Mouse (Mus musculus): ENCODE data around the gene Sap18b. TPM values are rescaled to one million over a fixed set of nuclear protein-coding genes. Genes with fewer than 3 reads are reported as not detected.
"Not testable (repeated sequence)": the region's sequence is repeated elsewhere in the genome, so short reads cannot be mapped to it uniquely, and the experiment has no call there.

Sap18b gene
- polyA plus RNA-seq, 1 experiment from 2014 or later, result 284 TPM

DNA sequence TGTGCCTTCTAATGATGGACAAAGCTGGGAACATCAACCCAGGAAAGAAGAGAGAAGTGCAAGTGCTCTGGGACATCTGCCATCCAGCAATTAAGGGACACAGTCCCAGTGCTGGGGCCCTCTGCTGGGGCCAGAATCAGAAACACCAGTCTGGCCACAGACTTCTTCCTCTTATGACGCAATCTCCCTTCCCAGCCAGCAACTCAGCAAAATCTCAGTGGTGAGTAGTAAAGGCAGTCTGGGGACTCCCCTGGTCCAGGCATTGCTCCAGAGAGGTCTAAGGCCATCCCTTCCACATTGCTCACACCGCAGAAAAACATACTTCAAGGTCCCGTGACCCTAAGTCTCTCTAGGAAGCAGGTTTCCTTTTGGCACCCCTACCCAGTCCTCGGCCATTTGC is 27.1 kb downstream of the Sap18b start:
- peak overlapping the region; percentile 75 for H3K4me3 ChIP-seq
- 72% methylated on average over 4 of the region's 4 CpGs for WGBS
- peak overlapping the region; percentile 84 for H3K4me2 ChIP-seq
- H3K36me3 ChIP-seq, result peaks cover 11% of the 10 kb centered on the region
- peaks cover 13% of the 10 kb centered on the region for H3K4me1 ChIP-seq (replicated peaks)
- H3K27me3 ChIP-seq, result no peaks in the 10 kb centered on the region
- H3K9ac ChIP-seq, result peak overlapping the region; percentile 81
- no peak overlapping the region for H3K27ac ChIP-seq (replicated peaks)
- H3K9me3 ChIP-seq, result no peaks in the 10 kb centered on the region
- no peak for ATAC-seq (ENCODE audit: low read depth)

DNA sequence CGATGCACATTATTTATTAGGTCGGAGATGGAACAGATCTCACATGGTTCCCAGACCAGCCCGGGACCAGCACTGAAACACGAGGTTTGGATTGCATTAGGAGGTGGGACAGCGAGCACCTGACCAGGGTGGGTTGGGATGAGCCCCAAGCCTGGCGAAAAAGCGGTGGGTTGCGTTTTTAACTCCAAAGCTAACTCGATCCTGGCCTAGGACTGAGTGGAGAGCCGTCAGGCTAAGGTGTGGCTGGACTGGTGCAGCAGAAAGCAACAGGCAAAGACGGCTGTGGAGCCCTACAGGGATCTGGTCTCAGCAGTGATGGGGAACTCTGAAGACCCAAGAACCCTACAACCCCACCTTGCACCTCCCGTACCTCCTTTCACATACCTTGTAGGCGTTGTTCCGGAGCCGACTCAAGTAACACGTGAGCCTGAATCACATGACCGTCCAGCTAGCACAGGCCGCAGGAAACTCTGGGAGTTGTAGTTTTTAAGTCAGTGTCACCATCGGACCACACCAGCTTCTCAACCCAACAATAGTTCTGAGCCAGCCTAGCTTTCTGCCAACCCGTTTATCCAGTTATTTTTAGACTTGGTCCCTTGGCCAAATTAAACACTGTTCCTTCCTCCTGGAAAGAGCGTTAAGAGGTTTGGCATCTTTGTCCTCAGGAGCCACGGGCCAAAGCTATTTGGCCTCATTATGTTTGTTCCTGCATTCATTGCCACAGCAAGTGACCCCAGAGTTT is 28.1 kb downstream of the Sap18b start, which contains the start of gene Slc38a7:
TSS of gene Slc38a7 (minus strand) at position 438 of the 742 bp plus-strand sequence.
- peak within 1 kb of the TSS; percentile 75 for H3K4me3 ChIP-seq
- no peaks in the 10 kb centered on the region for H3K27me3 ChIP-seq
- peak within 1 kb of the TSS; percentile 84 for H3K4me2 ChIP-seq
- WGBS, result 23% methylated on average over 22 of the region's 22 CpGs
- peak; percentile 94 for ATAC-seq (ENCODE audit: low read depth)
- peak within 1 kb of the TSS; percentile 81 for H3K9ac ChIP-seq
- peaks cover 3% of the 10 kb centered on the region for H3K36me3 ChIP-seq
- H3K27ac ChIP-seq (replicated peaks), result no peak within 1 kb of the TSS
- H3K4me1 ChIP-seq (replicated peaks), result peaks cover 13% of the 10 kb centered on the region
- H3K9me3 ChIP-seq, result no peaks in the 10 kb centered on the region

DNA sequence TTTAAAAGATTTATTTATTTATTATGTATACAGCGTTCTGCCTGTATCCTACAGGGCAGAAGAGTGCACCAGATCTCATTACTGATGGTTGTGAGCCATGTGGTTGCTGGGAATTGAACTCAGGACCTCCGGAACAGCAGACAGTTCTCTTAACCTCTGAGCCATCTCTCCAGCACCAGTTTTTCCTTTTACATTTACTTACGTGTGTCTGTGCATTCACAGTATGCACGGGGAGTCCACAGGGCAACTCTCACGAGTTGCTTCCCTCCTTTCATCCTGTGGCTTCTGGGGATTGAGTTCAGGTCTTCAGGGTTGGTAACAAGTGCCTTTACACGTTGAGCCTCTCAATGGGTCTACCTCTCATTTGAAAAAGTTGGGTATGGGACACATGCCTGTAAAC is 29.0 kb downstream of the Sap18b start:
- H3K27me3 ChIP-seq, result no peaks in the 10 kb centered on the region
- no peak overlapping the region for H3K4me2 ChIP-seq
- no peak overlapping the region for H3K4me3 ChIP-seq
- H3K9me3 ChIP-seq, result no peaks in the 10 kb centered on the region
- H3K27ac ChIP-seq (replicated peaks), result no peak overlapping the region
- no peak overlapping the region for H3K9ac ChIP-seq
- no peaks in the 10 kb centered on the region for H3K36me3 ChIP-seq
- ATAC-seq (ENCODE audit: low read depth), result no peak
- 90% methylated on average over 6 of the region's 6 CpGs for WGBS
- peaks cover 13% of the 10 kb centered on the region for H3K4me1 ChIP-seq (replicated peaks)

DNA sequence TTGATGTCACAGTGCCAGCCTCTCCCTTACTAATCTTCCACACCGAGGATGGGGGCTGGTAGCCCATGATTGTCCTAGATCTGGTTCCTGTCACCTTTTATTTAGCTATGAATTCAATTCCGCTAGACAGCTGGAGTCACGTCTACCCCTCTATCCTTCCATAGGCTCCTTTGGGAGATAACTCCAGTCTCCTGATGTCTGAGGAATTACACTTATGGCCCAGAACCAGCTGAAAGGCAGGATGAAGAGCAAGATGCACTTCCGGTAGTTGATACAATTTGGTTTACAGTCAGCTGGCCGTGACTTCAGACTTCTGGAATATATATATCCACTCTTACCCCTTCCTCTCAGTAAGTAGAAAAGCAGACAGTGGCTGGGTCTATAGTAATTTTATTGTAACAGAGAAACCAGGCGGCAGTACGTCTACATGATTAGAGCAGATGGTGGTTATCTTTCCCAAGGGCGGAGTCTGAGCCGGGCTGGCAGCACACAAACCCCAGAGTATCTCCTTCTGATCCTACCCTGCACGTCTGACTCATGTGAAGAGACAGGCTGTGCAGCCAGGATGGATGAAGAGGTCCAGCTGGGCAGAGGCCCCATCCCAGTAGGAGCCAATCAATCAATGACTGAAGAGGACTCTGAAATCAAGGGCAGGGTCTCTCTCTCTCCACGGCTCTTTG is 38.8 kb downstream of the Sap18b start:
- H3K36me3 ChIP-seq, result peaks cover 59% of the 10 kb centered on the region
- H3K4me1 ChIP-seq (replicated peaks); H3K4me3 ChIP-seq; H3K9me3 ChIP-seq; H3K9ac ChIP-seq; H3K4me2 ChIP-seq; H3K27me3 ChIP-seq: not testable (repeated sequence)
- H3K27ac ChIP-seq (replicated peaks), result 0 out of 2 replicates have a peak overlapping the region, but pooled peaks have one; percentile 23
- WGBS, result 70% methylated on average over 11 of the region's 11 CpGs
- peak; percentile 61; the same call in 1 of the 2 replicates for ATAC-seq (ENCODE audit: low read depth)

DNA sequence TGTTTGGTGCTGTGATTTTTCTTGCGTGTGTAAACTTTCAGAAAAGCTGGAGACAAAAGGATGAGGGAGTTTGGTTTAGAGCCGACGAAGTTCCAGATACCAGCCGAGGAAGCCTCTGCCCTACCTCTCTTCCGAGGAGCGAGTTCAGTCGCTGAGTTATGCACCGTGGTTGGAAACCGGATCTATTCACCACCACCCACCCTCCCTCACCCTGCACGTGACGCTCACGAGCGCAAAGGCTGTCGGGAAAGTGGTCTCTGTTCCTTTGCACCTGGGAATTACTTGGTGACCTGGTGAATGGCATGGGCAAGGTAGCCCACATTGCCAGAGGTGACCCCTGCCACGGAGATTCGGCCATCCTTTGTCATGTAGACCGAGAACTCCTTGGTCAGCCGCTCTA is 39.7 kb downstream of the Sap18b start:
- H3K36me3 ChIP-seq, result peaks cover 68% of the 10 kb centered on the region
- not testable (repeated sequence) for H3K4me1 ChIP-seq (replicated peaks); H3K9me3 ChIP-seq; ATAC-seq (ENCODE audit: low read depth); H3K4me3 ChIP-seq; H3K27ac ChIP-seq (replicated peaks); H3K27me3 ChIP-seq; H3K4me2 ChIP-seq; H3K9ac ChIP-seq
- 96% methylated on average over 18 of the region's 18 CpGs for WGBS

DNA sequence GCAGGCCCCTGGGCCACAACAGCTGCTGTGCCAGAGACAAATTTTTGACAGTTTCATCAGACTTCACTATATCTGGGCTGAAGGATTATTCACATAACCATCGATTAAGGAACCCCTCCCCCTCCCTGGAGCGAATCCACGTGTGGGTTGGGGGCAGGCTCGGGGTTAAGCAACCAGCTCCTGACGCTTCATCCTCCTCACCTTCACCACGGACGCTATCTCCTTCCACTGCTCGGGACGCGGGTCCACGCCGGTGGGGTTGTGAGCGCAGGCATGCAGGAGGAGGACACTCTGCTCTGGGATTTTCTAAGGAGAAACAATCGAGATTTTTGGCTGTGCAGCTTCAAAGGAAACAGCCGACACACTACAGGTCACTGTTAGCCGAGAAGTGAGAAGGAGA is 46.5 kb downstream of the Sap18b start:
- no peaks in the 10 kb centered on the region for H3K4me1 ChIP-seq (replicated peaks)
- H3K27ac ChIP-seq (replicated peaks), result no peak overlapping the region
- H3K27me3 ChIP-seq, result no peaks in the 10 kb centered on the region
- H3K9ac ChIP-seq, result no peak overlapping the region
- no peak overlapping the region for H3K4me2 ChIP-seq
- H3K36me3 ChIP-seq, result peaks cover 99% of the 10 kb centered on the region
- no peaks in the 10 kb centered on the region for H3K9me3 ChIP-seq
- 93% methylated on average over 16 of the region's 16 CpGs for WGBS
- H3K4me3 ChIP-seq, result no peak overlapping the region
- no peak for ATAC-seq (ENCODE audit: low read depth)

DNA sequence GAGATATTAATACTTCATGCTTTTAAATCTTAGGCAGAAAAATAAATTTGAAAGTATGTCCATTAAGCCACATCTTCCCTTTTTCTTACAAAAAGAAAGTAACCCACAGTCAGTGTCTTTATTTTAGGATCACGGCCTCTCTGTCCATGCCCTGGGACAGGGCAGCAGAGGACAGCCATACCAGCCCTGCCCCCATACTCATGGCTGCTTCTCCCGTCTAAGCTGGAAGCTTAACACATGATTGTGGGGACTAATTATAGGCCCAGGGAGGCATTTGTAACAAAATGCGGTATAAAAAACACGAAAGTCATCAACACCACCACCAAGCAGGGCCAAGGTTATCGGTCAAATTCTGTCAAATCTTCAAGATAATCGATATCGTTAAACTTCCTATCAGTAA is 50.1 kb downstream of the Sap18b start:
- Histone ChIP-seq H3K9ac (no peak overlapping the region), H3K36me3 (peaks cover 73% of the 10 kb centered on the region), H3K27ac (replicated peaks) (no peak overlapping the region), H3K4me3 (no peak overlapping the region), H3K4me1 (replicated peaks) (peaks cover 15% of the 10 kb centered on the region), H3K9me3 (no peaks in the 10 kb centered on the region), H3K27me3 (no peaks in the 10 kb centered on the region), H3K4me2 (no peak overlapping the region)
- no peak for ATAC-seq (ENCODE audit: low read depth)
- over 99% methylated on average over 7 of the region's 7 CpGs for WGBS

Other genes with a start within 250 kb of the Sap18b start
- gene Prss54, start 249.0 kb upstream of the Sap18b start, polyA plus RNA-seq (2015; fragmentation: Nextera tagmentation; extraction: Ambion mirVana), result not detected in 2 replicates
- 8.1 and 8.8 TPM in 2 replicates for gene Gins3, start 191.9 kb upstream of the Sap18b start, polyA plus RNA-seq (2015; fragmentation: Nextera tagmentation; extraction: Ambion mirVana)
- 244 and 275 TPM in 2 replicates for gene Ndrg4, start 148.4 kb upstream of the Sap18b start, polyA plus RNA-seq (2015; fragmentation: Nextera tagmentation; extraction: Ambion mirVana)
- 20.1 and 24.3 TPM in 2 replicates for gene Setd6, start 109.5 kb upstream of the Sap18b start, polyA plus RNA-seq (2015; fragmentation: Nextera tagmentation; extraction: Ambion mirVana)
- 42.9 and 43.9 TPM in 2 replicates for gene Cnot1, start 17.9 kb upstream of the Sap18b start, polyA plus RNA-seq (2015; fragmentation: Nextera tagmentation; extraction: Ambion mirVana)
- 22.0 and 22.5 TPM in 2 replicates for gene Slc38a7, start 28.2 kb downstream of the Sap18b start, polyA plus RNA-seq (2015; fragmentation: Nextera tagmentation; extraction: Ambion mirVana)
- 196 and 201 TPM in 2 replicates for gene Got2, start 63.2 kb downstream of the Sap18b start, polyA plus RNA-seq (2015; fragmentation: Nextera tagmentation; extraction: Ambion mirVana)